Mouse (Mus musculus) hematopoietic multipotent progenitor cell, adult 10-12 weeks (in vitro differentiated cells): ENCODE measurements around the gene Far2. TPM values are rescaled to one million over a fixed set of nuclear protein-coding genes. Genes with fewer than 3 reads are reported as not detected.

ENCODE experiments used
- polyA plus RNA-seq: library from polyadenylated mRNA; stranded (reverse); fragments of >175 nt; gene quantifications from 2 replicates; pipeline ENCODE4 v1.2.3, GENCODE M21; 2012; ENCODE audit warnings: low replicate concordance

Gene Far2
- 0.08 TPM in 1 of 2 replicates, not detected in the other for polyA plus RNA-seq

DNA sequence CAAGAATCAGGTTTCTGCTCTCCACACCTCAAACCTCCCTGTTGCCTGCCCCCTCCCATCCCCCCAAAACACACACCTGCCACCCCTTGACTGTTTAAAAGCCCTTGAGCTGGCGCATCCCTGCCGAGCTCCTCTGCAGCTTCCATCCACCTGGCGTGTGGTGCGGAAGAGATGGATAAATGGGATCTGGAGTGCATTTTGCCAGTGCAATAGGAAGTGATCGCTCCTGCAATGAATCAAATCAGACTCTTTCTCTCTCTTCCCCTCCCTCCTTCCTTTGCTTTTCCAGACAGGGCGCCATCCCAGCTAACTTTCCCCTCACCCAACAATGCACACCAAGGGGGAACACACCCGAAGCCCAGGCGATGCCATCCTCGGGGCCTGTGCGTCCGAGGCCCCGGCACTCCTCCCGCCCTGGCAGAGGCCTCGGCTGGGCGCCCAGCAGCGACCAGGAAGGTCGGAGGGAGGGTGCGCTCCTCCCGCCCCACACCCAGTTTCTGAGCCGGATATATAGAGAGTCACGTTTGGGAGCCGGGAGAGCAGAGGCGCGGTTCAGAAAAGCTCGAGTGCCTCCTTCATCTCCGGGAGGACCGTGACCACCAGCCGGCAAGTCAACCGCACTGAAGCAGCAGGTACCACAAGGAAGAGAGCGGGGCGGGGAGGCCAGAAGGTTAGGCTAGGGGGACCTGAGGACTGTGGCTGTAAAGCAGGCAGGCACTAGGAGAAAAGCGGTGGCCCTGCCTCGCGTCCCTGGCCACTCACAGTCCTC is at the start of gene Far2:
TSS of gene Far2 (plus strand) at position 379 of the 769 bp plus-strand sequence.

DNA sequence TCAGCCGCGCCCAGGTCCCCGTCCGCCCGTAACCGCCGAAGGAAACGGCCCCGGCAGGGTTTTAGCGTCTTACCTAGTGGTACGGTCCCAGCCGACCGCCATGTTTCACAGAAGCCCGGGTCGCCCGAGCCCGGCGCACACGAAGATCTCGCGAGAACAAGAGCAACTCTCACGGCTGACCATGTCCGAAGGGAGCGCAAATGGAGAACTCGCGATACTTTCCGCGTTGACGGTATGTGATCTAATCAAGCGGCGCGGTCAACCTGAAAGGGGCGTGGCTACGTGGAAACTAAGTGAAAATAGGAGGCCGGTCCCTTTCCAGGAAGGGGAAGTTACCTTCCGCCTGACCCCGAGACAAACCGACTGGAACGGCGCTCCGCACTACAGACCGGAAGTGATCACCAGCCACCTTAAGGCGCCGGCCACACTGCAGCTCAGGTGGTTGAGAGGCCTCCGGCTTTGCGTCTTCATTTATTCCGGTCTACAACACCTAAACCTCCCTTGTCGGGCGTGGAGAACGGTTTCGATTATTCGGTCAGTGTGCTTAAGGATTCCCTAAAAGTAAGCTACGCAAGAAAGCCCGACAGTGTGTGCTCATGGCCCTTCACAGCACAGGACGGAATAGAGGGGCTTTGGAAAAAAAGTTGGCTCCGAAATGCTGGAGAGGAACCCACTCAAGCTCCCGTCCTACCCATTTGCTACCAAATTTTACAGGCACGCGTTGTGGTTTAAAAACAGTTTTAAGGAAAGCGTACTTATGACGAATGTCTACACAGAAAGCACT is 165.0 kb downstream of the Far2 start, which contains the start of gene Ergic2:
TSS of gene Ergic2 (minus strand) at position 478 of the 784 bp plus-strand sequence.

Other genes starting within 250 kb of the Far2 start
- 2.4 and 5.7 TPM in 2 replicates for gene Ergic2, start 165.1 kb downstream of the Far2 start, polyA plus RNA-seq